ENCODE assay signal across 9 mouse cellular contexts in genomic region chr2:71542816-71543301, GRCm38 (mm10). TPM values are rescaled to one million over a fixed set of nuclear protein-coding genes. Genes with fewer than 3 reads are reported as not detected.
A peak's percentile ranks its signal among the peaks of the same experiment; 100 is the strongest.
DNase-seq lines count a peak whose midpoint lies in the region; ATAC-seq and TF ChIP-seq lines count a peak whose summit lies in the region.
"Had no signal": no experiment of that assay in that cellular context is flagged by ENCODE, and none has a peak within 500 bp of the region (broad histone marks: within the 10 kb centered on the region; RNA-seq: fewer than 3 reads in every experiment).

No protein-coding gene starts in this region.

- H3K9ac ChIP-seq in MEL (ENCODE audit: control insufficient read depth, low read depth, low read length, poor library complexity, severe bottlenecking): peak overlapping the region; percentile 70

- DNase-seq in adrenal gland, adult (ENCODE audit: inconsistent age in 2 of 2, low spot score in 1 of 2): peak; percentile 67 to 86
- DNase-seq in adrenal gland, postnatal 4 days (ENCODE audit: low spot score in 2 of 2): no peak
- DNase-seq in MEL (ENCODE audit: low read depth, low spot score): peak; percentile 75
- DNase-seq in forebrain, embryonic 10.5 days (ENCODE audit: extremely low spot score, low spot score): peak; percentile 66
- peak; percentile 46 for DNase-seq in kidney, postnatal 10 days
- peak; percentile 19 for DNase-seq in naive thymus-derived CD4-positive, alpha-beta T cell, adult 2 months (ENCODE audit: low read depth)
- no peak for DNase-seq in left cerebral cortex, adult 18-20 months (ENCODE audit: low spot score in 2 of 2)

- TF ChIP-seq POLR2A in MEL (IDR thresholded peaks at IDR 0.05; ENCODE audit: control insufficient read depth in 1 of 2, insufficient read depth in 1 of 2, low read depth in 1 of 2, low read length in 2 of 2, poor library complexity in 1 of 2): 0 out of 4 replicates have a peak, but pooled peaks of 1 of the 2 experiments have one; percentile 24

- TF ChIP-seq EP300 in MEL (IDR thresholded peaks at IDR 0.05; ENCODE audit: low read depth in 1 of 2, low read length in 2 of 2): no peak

- no peak for TF ChIP-seq RAD21 in MEL (IDR thresholded peaks at IDR 0.05; ENCODE audit: low read depth, low read length)

- under 1% methylated on average over 30 of the region's 30 CpGs for WGBS in forebrain, embryonic 10.5 days

- H3K27ac ChIP-seq in MEL (ENCODE audit: control insufficient read depth, low read depth, low read length): peak overlapping the region; percentile 71
- peak overlapping the region; percentile 76 for H3K27ac ChIP-seq in forebrain, embryonic 10.5 days

- H3K9me3 ChIP-seq in MEL (replicated peaks; ENCODE audit: insufficient read depth, low read length): no peaks in the 10 kb centered on the region
- H3K9me3 ChIP-seq in forebrain, embryonic 10.5 days: no peaks in the 10 kb centered on the region

- H3K4me3 ChIP-seq in MEL (ENCODE audit: control insufficient read depth in 1 of 2, insufficient read depth in 1 of 2, low read depth in 2 of 2, low read length in 2 of 2): peak overlapping the region; percentile 60 to 86
- peak overlapping the region; percentile 72 for H3K4me3 ChIP-seq in forebrain, embryonic 10.5 days

- no peaks in the 10 kb centered on the region for H3K27me3 ChIP-seq in MEL (ENCODE audit: control insufficient read depth in 1 of 2, insufficient read depth in 2 of 2, low read length in 2 of 2)
- peaks cover 97% of the 10 kb centered on the region for H3K27me3 ChIP-seq in forebrain, embryonic 10.5 days (ENCODE audit: poor library complexity, severe bottlenecking)

- TF ChIP-seq CTCF in MEL (IDR thresholded peaks at IDR 0.05 in 2 of 3, conservative IDR thresholded peaks at IDR 0.05 in 1 of 3; ENCODE audit: control insufficient read depth in 1 of 3, insufficient read depth in 1 of 3, low read depth in 2 of 3, low read length in 3 of 3, poor library complexity in 1 of 3, severe bottlenecking in 1 of 3): no peak

- ATAC-seq in frontal cortex, adult (ENCODE audit: low TSS enrichment): no peak

- H3K36me3 ChIP-seq in MEL (ENCODE audit: control insufficient read depth in 1 of 2, insufficient read depth in 2 of 2, low read length in 2 of 2): peaks cover 0 to 12% of the 10 kb centered on the region in 2 experiments; a peak in 2 of 4 replicates
- peaks cover 6% of the 10 kb centered on the region; the same call in 1 of the 2 replicates for H3K36me3 ChIP-seq in forebrain, embryonic 10.5 days (replicated peaks)

- H3K79me2 ChIP-seq in MEL (ENCODE audit: control insufficient read depth, insufficient read depth, low read length, poor library complexity): no peaks in the 10 kb centered on the region

- H3K4me1 ChIP-seq in MEL (ENCODE audit: control insufficient read depth in 1 of 2, insufficient read depth in 2 of 2, low read length in 2 of 2): peaks cover 9 to 16% of the 10 kb centered on the region in 2 experiments; a peak in 3 of 4 replicates
- peaks cover 90% of the 10 kb centered on the region for H3K4me1 ChIP-seq in forebrain, embryonic 10.5 days

TF ChIP-seq in MEL, 35 proteins besides CTCF, POLR2A, EP300 and RAD21:
- TF ChIP-seq ZMIZ1 (IDR thresholded peaks at IDR 0.05; ENCODE audit: low read depth, low read length): no peak
- TF ChIP-seq UBTF (IDR thresholded peaks at IDR 0.05; ENCODE audit: borderline replicate concordance, insufficient read depth, low read depth, low read length): peak; percentile 93; the same call in 1 of the 2 replicates
- no peak for TF ChIP-seq ELF1 (IDR thresholded peaks at IDR 0.05; ENCODE audit: low read depth, low read length)
- 0 out of 2 replicates have a peak, but pooled peaks have one; percentile 49 for TF ChIP-seq MXI1 (IDR thresholded peaks at IDR 0.05; ENCODE audit: low read depth, low read length)

RNA-seq across cellular contexts. Expression of gene Dlx2, which starts 3.7 kb away (rescaled TPM):
- total RNA-seq in adrenal gland, postnatal 4 days (2021): 1 to 10 TPM in 1 of 2 experiments, under 1 TPM in 1; 0.98 to 1.9 TPM
- not detected in 2 replicates for total RNA-seq in MEL (2012; rRNA removed)
- polyA plus RNA-seq in MEL (2012; ENCODE audit: insufficient read depth in 1 of 2, insufficient read length in 2 of 2, low read depth in 1 of 2, low replicate concordance in 2 of 2, missing spikeins in 1 of 2): not detected
- polyA plus RNA-seq in forebrain, embryonic 10.5 days (2016; fragmentation: Nextera tagmentation; extraction: Ambion mirVana): 15.5 and 17.8 TPM in 2 replicates
- 1 to 10 TPM; 4.7 to 6.7 TPM for total RNA-seq in left cerebral cortex, adult 18-20 months (2021)
- total RNA-seq: heart, adult 18-20 months had no signal

RNA-seq across cellular contexts. Expression of gene Dlx1, which starts 14.9 kb away (rescaled TPM):
- total RNA-seq in adrenal gland, postnatal 4 days (2021): 1 to 10 TPM; 2.2 to 2.4 TPM
- 3.4 and 3.7 TPM in 2 replicates for total RNA-seq in MEL (2012; rRNA removed)
- polyA plus RNA-seq in MEL (2012; ENCODE audit: insufficient read depth in 1 of 2, insufficient read length in 2 of 2, low read depth in 1 of 2, low replicate concordance in 2 of 2, missing spikeins in 1 of 2): 10 to 100 TPM in 1 of 2 experiments, not detected in 1; 11.8 TPM
- polyA plus RNA-seq in forebrain, embryonic 10.5 days (2016; fragmentation: Nextera tagmentation; extraction: Ambion mirVana): 32.5 and 32.9 TPM in 2 replicates
- total RNA-seq in left cerebral cortex, adult 18-20 months (2021): 10 to 100 TPM; 18.5 to 20.4 TPM

Comparison
In these comparisons a context has a peak if more than half of its experiments do, and no peak if none do; other contexts are left out.
1. DNase-seq: peak in adrenal gland, adult (2 of 2), MEL (single experiment), forebrain, embryonic 10.5 days (single experiment), kidney, postnatal 10 days (single experiment) and naive thymus-derived CD4-positive, alpha-beta T cell, adult 2 months (single experiment); none in adrenal gland, postnatal 4 days (0 of 2) and left cerebral cortex, adult 18-20 months (0 of 2).